Mouse (Mus musculus) gastrocnemius, postnatal 4 days (tissue): ENCODE measurements around the gene Ece1. TPM values are rescaled to one million over a fixed set of nuclear protein-coding genes. Genes with fewer than 3 reads are reported as not detected.
A peak's percentile ranks its signal among the peaks of the same experiment; 100 is the strongest.
"Not testable (repeated sequence)": the region's sequence is repeated elsewhere in the genome, so short reads cannot be mapped to it uniquely, and the experiment has no call there.

ENCODE experiments used
- DNase-seq, 2 experiments: peaks; one replicate each; pipeline ENCODE4 v3.0.0; 2021 to 2022; ENCODE audit warnings: low spot score in 2 of 2, mixed read lengths in 2 of 2
- total RNA-seq, 2 experiments: library from RNA; stranded (reverse); gene quantifications; 2 replicates each; pipeline ENCODE4 v1.2.3; 2021

Gene Ece1
- total RNA-seq, 2 experiments from 2014 or later, result 64.1 to 73.4 TPM

DNA sequence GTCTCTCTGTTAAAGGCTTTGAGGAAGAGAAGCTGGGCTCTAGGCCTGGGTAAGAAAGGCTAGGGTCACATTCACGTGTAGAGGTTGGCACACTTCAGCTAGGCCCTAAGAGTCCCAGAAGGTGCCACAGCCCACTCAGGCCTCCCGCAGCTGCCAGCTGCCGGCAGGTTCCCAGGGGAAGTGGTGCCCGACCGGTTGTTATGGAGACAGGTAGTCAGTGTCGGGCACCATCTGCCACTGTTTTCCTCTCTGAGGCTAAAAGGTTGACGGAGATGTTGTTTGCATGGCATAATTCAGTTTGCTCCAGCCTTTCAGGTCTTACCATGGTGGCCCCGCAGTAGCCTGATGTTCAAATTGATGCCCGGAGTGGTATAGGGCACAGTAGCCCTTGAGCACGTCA is 78.0 kb downstream of the Ece1 start:
- no peak for DNase-seq

DNA sequence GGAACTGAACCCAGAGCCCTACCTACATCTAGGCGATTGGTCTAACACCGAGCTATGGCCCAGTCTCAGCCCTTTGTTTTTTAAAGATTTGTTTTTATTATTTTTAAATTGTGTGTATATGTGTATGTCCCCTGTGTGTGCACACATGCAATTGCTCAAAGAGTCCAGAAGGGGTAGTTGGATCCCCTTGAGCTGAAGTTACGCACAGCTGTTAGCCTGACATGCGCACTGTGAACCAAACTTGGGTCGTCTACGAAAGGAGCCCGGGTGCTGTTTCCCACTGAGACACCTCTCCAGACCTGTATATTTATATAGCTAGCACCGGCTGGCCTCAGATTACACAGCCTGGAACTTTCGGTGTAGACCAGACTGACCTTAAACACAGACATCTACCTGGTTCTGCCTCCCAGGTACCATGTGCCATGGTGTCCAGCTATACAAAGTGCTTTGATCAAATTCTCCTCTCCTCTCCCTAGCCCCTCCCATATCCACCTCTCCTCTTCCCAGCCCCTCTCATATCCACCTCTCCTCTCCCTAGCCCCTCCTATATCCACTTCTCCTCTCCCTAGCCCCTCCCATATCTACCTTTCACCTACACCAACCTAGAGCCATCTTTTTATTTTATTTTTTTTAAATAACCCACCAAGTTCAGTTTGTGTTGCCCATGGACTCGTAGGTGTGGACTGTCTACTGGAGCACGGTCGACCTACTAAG is 79.3 kb downstream of the Ece1 start:
- DNase-seq, result no peak

DNA sequence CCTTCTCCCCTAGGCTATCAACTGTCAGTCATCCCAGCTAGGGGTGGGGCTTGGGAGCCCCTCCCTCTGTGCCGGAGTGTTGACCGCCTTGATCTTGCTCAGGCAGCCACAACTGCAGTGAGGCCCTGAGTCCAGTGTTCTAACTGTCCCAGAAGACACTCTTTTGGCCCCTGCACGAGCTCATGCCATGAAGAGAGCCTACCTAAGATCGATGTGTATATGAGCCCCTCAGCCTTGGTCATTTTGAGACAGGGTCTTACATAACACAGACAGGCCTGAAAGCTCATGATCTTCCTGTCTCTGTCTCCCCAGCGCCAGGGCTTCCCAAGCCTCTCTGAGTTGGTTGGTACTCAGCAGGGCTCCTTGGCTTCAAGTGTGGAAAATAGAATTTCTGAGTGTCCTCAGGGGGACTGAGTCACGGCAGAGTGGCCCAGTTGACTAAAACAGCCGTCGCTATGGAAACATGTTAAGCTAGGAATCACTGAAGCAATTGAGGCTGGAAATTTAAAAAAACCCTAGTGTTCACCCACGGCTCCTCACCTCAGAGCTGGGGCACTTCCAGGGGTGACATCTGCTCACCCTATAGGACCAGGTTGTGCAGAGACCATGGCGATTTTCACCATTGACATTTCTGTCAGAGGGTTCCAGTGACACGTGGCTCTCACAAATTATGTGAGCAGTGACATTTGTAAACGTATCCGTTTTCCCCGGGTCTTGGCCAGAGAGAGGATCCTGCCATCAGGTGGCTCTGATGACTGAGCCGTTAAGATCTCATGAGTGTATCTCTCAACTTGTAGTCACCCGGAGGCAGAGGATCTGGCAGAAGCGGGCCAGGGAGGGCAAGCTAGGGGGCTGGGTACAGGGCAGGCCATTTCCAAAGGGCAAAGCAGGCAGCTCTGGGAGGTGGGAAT is 80.1 kb downstream of the Ece1 start:
- peak in 1 of 2 experiments; percentile 31 for DNase-seq

DNA sequence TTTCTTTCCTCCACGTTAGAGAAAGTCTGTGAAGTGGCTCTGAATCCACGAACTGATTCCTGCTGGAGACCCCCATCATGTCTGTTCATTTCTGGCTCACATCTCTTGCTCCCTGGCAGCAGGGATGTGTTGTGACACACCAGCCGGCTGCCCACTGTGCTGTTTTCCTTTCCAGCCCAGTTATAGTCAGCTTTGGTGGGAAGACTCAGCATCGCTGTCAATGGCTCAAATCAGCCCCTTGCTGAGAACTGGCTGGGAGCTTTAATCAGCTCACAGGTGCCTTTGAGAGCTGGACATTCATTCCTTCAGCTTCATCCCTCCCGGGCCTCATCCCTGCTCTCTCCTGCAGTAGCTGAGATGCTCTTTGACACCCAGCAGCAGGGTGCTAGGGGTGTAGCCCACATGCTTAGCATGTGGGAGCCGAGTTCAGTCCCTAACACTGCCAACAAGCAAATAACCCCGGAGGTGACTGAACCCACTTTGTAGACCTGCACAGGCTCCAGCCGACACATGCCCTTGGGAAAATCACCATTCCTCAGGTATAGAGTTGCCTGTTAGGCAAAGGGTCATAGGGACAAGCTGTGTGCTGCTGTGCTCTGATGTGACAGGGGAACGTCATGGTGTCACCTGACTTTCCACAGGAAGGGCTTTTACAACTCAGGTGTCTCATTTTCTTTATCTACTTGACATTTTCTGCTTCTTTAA is 80.9 kb downstream of the Ece1 start:
- no peak for DNase-seq

DNA sequence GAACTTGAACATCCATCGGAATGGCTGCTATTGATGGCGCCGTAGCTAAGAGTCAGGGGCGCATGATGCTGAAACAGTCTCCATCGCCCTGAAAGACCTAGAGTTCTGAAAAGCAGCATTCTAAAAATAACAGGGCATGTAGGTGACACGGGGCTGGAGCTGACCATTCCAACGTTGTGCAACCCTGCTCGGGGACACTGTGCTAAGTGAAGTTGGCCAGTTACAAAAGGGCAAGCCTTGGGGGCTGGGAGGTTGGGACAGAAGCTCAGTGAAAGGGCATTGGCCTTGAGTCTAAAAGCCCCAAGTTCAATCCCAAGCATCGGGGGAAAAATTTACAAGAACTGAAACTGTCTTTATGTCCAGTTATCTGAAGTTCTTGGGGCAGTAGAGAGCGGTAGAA is 81.5 kb downstream of the Ece1 start:
- no peak for DNase-seq

DNA sequence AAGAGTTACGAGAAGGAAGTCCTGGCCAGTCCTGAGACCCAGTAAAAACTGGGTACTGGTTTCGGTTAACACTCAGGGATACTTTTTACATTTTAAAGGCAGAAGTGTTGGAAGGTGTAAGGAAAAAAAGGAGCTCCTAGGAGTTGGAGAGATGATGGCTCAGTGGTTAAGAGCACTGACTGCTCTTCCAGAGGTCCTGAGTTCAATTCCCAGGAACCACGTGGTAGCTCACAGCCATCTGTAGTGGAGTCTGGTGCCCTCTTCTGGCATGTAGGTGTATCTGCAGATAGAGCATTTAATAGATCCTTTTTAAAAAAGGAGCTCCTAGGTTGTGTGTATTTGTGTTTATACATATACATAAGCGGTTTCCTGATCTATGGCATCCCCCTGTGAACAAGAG is 83.3 kb downstream of the Ece1 start:
- no peak for DNase-seq

DNA sequence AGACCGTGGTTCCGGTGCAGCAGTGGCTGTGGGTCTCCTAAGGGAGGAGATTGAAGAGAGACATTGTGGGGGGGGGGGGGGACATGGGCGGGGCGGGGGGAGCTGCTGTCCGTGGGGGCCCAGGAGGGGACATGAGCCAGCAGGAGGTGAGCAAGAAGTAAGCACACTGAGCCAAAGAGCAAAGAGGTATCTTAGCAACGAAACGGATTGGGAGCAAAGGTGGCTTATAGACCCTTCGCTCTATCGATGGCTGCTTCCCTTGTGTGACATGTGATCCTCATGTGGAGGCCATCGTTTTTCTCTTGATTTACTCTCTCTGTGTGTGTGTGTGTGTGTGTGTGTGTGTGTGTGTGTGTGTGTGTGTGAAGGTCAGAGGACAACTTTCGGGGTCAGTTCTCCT is 84.4 kb downstream of the Ece1 start:
- DNase-seq, result no peak

DNA sequence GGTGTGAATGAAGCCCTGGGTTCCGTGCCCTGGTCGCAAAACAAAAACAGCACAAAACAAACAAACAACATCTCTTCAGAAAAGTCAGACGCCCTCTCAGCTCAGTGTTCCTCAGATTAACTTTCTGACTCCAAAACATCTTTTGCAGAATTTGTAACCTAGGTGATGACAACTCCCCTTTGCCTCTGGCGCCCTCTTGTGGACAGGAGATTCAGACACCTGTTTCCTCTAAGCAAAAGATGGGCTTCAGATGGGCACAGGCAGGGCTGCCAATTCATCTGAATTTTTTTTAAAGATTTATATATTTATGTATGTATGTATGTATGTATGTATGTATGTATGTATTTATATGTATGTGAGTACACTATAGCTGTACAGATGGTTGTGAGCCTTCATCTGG is 90.8 kb downstream of the Ece1 start:
- peak; percentile 52 to 77 for DNase-seq

DNA sequence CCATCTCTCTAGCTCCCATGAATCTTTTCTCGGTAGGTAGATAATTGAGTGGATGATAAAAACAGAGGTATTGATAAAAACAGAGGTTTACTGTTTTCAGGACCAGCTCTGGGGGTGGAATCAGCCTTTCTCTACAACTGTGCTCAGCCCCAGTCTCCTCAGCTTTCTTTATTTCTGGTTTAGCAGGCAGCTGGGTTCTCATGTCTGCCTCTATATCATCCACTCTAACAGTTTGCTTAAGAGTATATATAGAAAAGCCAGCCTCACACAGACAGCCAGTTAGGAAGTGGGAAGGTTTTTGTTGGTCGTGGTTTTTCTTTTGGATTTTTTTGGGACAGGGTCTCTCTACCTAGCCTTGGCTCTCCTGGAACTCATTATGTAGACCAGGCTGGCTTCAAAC is 92.1 kb downstream of the Ece1 start:
- no peak for DNase-seq

DNA sequence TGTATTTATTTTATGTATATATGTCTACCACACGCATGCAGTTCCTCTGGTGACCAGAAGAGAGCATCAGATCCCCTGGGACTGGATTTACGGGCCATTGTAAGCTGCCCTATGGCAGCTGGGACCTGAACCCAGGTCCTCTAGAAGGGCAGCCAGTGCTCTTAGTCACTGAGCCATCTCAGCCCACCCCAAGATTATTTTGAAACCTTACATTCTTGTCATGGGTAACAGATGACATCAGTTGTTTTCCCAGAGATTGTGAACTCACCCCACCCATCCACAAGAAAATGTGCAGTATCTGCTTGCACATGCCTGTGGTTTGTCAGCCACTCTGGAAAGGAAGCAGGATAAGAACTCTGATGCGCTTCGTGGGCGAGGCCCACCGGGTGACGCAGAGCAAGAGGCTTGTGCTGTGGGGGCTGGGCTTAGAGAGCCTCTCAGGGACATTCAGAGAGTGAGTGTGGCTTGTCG is 92.9 kb downstream of the Ece1 start:
- no peak for DNase-seq

DNA sequence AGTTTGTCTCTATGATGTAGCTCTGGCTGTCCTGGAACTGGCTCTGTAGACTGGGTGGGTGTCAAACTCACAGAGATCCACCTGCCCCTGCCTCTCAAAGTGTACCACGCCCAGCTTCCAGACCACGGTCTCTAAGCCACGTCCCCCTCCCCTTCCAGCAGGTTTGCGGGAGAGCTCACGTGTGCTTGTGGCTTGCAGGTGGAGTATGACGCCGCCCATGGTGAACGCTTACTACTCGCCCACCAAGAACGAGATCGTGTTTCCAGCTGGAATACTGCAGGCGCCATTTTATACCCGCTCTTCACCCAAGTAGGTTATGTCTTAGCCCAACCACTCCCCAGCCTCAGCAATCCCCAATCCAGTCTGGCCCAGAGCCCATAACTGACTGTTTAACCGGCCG is 94.2 kb downstream of the Ece1 start:
- no peak for DNase-seq

DNA sequence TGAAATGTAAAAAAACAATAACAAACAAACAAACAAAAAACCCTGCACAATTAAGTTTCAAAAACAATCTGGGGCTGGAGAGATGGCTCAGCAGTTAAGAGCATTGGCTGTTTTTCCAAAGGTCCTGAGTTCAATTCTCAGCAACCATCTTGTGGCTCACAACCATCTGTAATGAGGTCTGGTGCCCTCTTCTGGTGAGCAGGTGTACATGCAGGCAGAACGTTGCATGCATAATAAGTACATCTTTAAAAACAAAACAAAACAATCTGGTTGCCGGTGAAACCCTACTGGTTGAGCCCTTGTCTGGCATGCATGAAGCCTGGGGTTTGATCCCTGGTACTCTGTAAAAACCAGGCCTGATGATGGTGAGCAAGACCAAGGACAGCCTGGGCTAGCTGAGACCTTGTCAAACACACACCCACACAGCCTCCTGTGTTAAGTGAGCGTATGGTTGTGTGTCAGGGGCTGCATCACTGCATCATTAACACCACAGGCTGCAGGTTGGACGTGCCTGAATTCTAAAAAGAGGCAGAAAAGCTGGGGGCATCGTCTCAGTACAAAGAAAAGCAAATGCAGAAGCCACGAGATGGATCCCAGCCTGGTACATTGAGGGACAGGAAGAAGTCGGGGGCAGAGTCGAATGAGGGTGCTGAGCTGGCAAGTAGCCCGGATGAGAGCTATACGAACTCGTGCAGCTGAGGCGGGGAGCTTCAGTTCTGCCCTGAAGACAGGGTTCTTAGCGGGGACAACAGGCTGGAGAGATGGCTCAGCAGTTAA is 98.0 kb downstream of the Ece1 start:
- DNase-seq, result no peak

DNA sequence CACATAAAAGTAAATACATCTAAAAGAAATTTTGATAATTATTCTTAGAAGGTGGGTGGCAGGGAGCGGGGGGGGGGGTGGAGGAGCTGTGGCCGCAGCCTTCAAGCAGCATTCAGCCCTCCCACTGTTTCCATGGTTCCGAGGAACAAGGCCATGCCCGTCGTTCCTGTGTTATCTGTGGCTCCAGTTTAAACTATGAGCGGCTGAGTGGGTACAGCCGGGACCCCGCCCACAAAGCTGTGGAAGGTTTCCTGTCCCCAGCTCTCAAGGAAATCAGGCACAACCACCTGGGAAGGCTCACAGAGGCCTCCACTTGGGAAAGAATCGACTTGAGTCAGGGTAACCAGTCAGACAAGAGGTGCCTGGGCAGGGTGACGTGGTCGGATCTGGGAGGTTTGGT is 98.7 kb downstream of the Ece1 start:
- DNase-seq, result no peak

DNA sequence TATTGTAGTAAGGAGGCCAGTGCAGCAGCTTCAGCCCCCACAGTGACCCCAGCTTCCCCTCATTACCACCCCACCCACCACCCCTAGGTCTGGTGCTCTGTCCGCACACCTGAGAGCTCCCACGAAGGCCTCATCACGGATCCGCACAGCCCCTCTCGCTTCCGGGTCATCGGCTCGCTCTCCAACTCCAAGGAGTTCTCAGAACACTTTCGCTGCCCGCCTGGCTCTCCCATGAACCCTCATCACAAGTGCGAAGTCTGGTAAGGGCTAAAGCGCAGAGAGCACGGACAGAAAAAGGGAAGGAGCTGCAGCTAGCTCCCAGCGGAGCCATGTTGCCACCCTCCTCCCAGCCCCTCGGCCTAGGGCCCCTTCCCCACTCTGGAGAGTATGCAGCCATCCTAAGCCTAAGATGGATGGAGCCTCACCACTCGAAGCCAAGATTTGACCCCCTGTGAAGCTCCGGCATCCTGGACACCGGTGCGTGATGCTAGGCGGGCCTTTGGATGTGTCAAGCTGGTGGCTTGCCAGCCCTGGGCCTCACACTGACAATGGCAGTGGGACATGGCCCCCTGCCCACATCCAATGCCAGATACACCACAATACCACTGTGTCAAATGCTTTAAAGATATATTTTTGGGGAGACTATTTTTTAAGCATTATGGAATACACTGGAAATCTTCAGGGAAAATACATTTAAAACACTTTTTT is 100.8 kb downstream of the Ece1 start:
- no peak for DNase-seq

DNA sequence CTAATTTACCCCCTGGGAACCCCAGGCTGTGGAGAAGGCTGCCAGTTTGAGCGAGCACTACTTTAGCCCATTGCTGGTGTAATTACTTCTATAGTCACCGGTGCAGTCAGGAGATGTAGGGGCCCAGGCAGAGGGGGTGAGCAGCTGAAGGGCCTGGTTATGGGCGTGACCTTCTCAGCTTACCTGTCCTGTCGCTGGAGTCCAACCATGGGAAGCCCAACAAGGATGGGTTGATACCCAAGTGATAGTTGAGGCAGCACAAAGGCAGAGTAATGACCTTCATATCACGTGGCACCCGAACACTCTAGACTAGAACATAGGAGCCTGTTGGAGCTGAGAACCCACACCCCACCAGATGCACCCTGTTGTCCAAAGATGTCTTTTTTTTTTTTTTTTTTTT is 101.4 kb downstream of the Ece1 start:
- no peak for DNase-seq

DNA sequence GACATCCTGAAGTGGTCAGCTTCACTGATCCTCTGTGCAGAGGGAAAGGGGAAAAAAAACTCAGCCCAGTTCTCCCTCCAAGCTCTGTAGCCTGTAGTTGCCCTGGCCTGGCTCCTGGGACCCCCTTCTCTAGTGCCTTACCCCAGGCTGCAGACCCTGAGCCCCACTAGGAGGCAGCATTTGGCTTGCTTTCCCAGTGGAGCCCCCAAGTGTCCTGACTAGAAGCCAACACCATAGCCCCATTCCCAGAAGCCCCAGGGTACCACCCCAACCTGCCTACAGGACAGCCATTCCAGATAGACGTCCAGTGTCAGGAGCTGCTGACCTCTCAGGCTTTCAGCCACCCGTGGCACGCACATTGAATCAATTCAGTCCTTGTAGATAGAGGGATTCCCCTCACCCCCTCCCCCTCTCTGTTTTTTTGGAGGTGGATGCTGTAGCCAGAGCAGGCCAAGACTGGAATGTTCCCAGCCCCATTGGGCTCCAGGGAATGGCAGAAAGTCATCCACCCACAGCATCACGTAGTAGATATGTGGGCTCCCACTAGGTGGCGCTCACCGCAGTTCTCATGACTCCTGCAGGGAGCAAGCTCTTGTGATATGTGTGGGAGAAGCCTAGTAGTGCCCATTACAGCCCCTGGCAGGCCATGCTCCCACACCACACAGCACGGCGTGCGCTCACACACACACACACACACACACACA is 102.0 kb downstream of the Ece1 start:
- DNase-seq, result peak; percentile 73 to 89

DNA sequence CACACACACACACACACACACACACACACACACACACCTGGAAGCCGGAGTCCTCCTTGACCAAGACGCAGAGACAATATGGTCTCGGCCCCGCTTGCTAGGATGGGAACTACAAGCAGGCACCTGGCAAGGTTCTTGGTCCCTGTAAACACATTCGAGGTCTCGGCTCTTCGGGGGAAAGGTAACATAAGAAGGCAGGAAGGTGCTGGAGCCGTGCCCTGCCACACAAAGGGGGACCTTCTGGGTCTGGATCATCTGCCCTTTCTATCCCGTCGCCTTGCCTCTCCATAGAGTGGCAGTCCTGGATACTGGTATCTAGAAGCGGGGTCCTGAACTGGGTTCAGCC is 102.5 kb downstream of the Ece1 start:
- DNase-seq, result no peak

DNA sequence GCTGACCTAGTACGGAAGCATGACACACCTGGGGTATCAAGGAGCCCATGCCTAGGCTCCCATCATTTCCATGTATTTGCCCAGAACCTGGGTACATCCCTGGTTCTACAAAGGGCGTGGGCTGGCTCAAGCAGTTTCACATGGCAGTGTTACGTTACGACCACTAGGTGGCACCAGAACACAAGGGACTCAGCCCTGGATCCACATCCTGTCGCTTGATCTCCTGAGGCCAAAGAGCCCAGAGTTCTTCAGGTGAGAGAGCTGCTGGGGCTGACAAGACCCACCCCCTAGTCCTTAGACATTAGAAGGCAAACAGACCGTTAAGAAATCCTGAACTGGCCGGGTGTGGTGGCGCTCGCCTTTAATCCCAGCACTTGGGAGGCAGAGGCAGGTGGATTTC is 106.2 kb downstream of the Ece1 start:
- DNase-seq, result peak in 1 of 2 experiments; percentile 55

DNA sequence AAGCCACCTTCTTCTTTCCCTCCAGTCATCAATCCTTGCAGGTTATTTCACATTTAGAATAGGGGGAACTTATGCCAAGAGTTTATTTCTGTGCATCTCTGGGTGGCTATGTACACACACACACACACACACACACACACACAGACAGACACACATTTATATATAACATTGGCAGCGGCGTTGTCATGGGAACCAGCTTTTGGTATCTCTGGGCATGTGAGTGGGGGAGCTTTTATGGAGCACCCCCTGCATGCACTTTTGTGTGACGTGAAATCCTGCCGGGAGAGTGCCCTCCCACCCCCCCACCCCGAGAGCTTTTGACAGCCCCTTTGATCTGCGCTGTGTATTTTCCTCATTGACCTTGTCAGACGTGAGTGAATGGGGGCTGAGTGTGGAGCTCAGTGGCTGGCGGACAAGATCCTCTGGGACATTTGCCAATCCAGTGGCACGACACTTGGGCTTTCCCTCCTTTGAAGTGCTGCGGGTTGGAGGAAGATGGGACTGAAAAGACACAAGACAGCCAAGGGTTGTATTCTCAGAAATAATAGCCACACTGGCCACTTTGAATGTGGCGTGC is 108.7 kb downstream of the Ece1 start:
- not testable (repeated sequence) for DNase-seq
